Mouse (Mus musculus) CH12.LX (cell line): Measurements from ENCODE around the gene Npas2.

Experiments
- CTCF ChIP-seq, 2 experiments: IDR thresholded peaks in 1 of 2; conservative IDR thresholded peaks in 1 of 2; 2 replicates each; pipeline ENCODE4 v1.5.1; 2011 to 2012; ENCODE audit warnings: low read depth in 2 of 2, low read length in 2 of 2, improper control_type of control experiment in 1 of 2, inconsistent platforms in 1 of 2, mild to moderate bottlenecking in 1 of 2, moderate library complexity in 1 of 2
- E2F4 ChIP-seq: IDR thresholded peaks from 2 replicates; pipeline ENCODE4 v1.6.1; 2011; ENCODE audit warnings: low read depth, low read length, improper control_type of control experiment; ENCODE audit not compliant: insufficient replicate concordance
- MEF2A ChIP-seq: IDR thresholded peaks from 2 replicates; pipeline ENCODE4 v1.6.1; 2014; ENCODE audit warnings: low read depth, mild to moderate bottlenecking, inconsistent platforms, low read length, improper control_type of control experiment, borderline replicate concordance
- POLR2A ChIP-seq: IDR thresholded peaks from 2 replicates; pipeline ENCODE4 v1.6.1; 2011; ENCODE audit warnings: low read depth, mild to moderate bottlenecking, improper control_type of control experiment, low read length
- POLR2AphosphoS2 ChIP-seq: IDR thresholded peaks from 2 replicates; pipeline ENCODE4 v1.6.1; 2011; ENCODE audit warnings: low read depth, low read length, improper control_type of control experiment
- SIN3A ChIP-seq: IDR thresholded peaks from 2 replicates; pipeline ENCODE4 v1.6.1; 2012; ENCODE audit warnings: low read length, improper control_type of control experiment, inconsistent platforms
- TBP ChIP-seq: conservative IDR thresholded peaks from 2 replicates; pipeline ENCODE4 v1.6.1; 2011; ENCODE audit warnings: low read depth, low read length, improper control_type of control experiment
- ZC3H11A ChIP-seq: IDR thresholded peaks from 2 replicates; pipeline ENCODE4 v1.6.1; 2012; ENCODE audit warnings: low read depth, mild to moderate bottlenecking, inconsistent platforms, low read length, improper control_type of control experiment

- no peak for TF ChIP-seq POLR2A
- no peak for TF ChIP-seq CTCF (conservative IDR thresholded peaks at IDR 0.05 in 1 of 2, IDR thresholded peaks at IDR 0.05 in 1 of 2; ENCODE audit: low read depth in 2 of 2, low read length in 2 of 2)
- no peak for TF ChIP-seq TBP
- no peak for TF ChIP-seq ZC3H11A
- TF ChIP-seq SIN3A: no peak
- no peak for TF ChIP-seq POLR2AphosphoS2
- no peak for TF ChIP-seq E2F4
- TF ChIP-seq MEF2A: no peak
Observed at GRCm38 (mm10) chr1:39180517-39180916, 13.0 kb upstream of the Npas2 start.
